Mouse (Mus musculus): ENCODE measurements around the gene Cd48.

DNA sequence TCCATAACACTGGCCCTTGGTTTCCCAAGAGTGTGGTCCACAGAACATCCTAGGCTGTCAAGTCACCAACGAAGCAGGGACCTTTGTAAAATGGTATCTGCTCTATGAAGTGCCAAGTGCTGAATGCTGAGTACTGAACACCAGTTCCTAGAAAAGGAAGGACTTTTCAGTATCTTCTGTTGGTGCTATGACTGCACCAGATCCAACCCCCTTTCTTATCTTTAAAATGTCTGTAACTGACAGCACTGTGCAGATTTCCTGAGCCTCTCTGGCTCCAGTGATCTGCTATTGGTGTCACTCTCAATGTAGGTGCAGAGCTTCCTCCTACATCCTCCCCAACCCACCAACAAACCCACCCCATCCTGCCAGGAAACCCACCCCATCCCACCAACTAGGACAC, 7.3 kb upstream of the Cd48 start:
- TF ChIP-seq CTCF (IDR thresholded peaks at IDR 0.05; ENCODE audit: extremely low read depth, insufficient read depth, insufficient read length, insufficient replicate concordance), result no peak
- TF ChIP-seq POLR2A (IDR thresholded peaks at IDR 0.05; ENCODE audit: low read depth, low read length), result no peak

All from spleen, adult 2 months (tissue).